Mouse (Mus musculus): ENCODE data around the gene Ncl.

GRCm38 (mm10) chr1:86307177-86307762 lies 51.9 kb downstream of the Ncl start:
- no peak for TF ChIP-seq CTCF (IDR thresholded peaks at IDR 0.05; ENCODE audit: extremely low read depth, insufficient read depth, insufficient read length, insufficient replicate concordance)
- TF ChIP-seq POLR2A (IDR thresholded peaks at IDR 0.05; ENCODE audit: low read depth, low read length): no peak

Measured in spleen, adult 2 months (tissue).